In genomic region chr4:123227707-123228106, GRCm38 (mm10) we compare ENCODE assay signal across 10 mouse cellular contexts. TPM values are rescaled to one million over a fixed set of nuclear protein-coding genes. Genes with fewer than 3 reads are reported as not detected.
DNase-seq lines count a peak whose midpoint lies in the region; ATAC-seq and TF ChIP-seq lines count a peak whose summit lies in the region.
"Had no signal": no experiment of that assay in that cellular context is flagged by ENCODE, and none has a peak within 500 bp of the region (broad histone marks: within the 10 kb centered on the region; RNA-seq: fewer than 3 reads in every experiment).

No protein-coding gene starts in this region.

- H3K9ac ChIP-seq in kidney, embryonic 14.5 days (ENCODE audit: low read depth, low read length): no peak overlapping the region
- H3K9ac ChIP-seq in embryonic facial prominence, embryonic 12.5 days: peak overlapping the region; percentile 24; the same call in 1 of the 2 replicates
- peak overlapping the region; percentile 2; the same call in 1 of the 2 replicates for H3K9ac ChIP-seq in heart, embryonic 11.5 days (ENCODE audit: low read depth, low read length)
- H3K9ac ChIP-seq: hindbrain, embryonic 15.5 days; midbrain, embryonic 12.5 days had no signal

- no peak overlapping the region for H3K4me2 ChIP-seq in kidney, embryonic 14.5 days (replicated peaks; ENCODE audit: low read depth, low read length)
- no peak overlapping the region for H3K4me2 ChIP-seq in embryonic facial prominence, embryonic 12.5 days (replicated peaks)
- no peak overlapping the region for H3K4me2 ChIP-seq in heart, embryonic 11.5 days
- H3K4me2 ChIP-seq: hindbrain, embryonic 15.5 days; midbrain, embryonic 12.5 days had no signal

- peak; percentile 11; the same call in 1 of the 2 replicates for ATAC-seq in kidney, embryonic 14.5 days (ENCODE audit: low FRiP score, low TSS enrichment)
- no peak for ATAC-seq in embryonic facial prominence, embryonic 12.5 days (ENCODE audit: insufficient number of reproducible peaks, insufficient read depth, low FRiP score, low TSS enrichment)
- no peak; the same call in 1 of the 2 replicates for ATAC-seq in heart, embryonic 11.5 days (replicated peaks; ENCODE audit: insufficient number of reproducible peaks, low FRiP score, low TSS enrichment)

- 0 out of 2 replicates have a peak, but pooled peaks cover 3% of the 10 kb centered on the region for H3K9me3 ChIP-seq in kidney, embryonic 14.5 days (ENCODE audit: control insufficient read depth, low read length)
- H3K9me3 ChIP-seq in embryonic facial prominence, embryonic 12.5 days: no peaks in the 10 kb centered on the region
- no peaks in the 10 kb centered on the region for H3K9me3 ChIP-seq in heart, embryonic 11.5 days (replicated peaks; ENCODE audit: control insufficient read depth, low read length)
- H3K9me3 ChIP-seq: hindbrain, embryonic 15.5 days; midbrain, embryonic 12.5 days had no signal

- TF ChIP-seq POLR2A in kidney, adult 2 months (IDR thresholded peaks at IDR 0.05; ENCODE audit: low read depth, low read length): no peak

- no peaks in the 10 kb centered on the region for H3K27me3 ChIP-seq in kidney, embryonic 14.5 days (ENCODE audit: control insufficient read depth, insufficient read depth, low read length)
- H3K27me3 ChIP-seq in kidney, adult 2 months (replicated peaks; ENCODE audit: control insufficient read depth, insufficient read depth, low read length): no peaks in the 10 kb centered on the region
- H3K27me3 ChIP-seq in embryonic facial prominence, embryonic 12.5 days: peaks cover 7% of the 10 kb centered on the region; the same call in 1 of the 2 replicates
- H3K27me3 ChIP-seq in heart, embryonic 11.5 days (ENCODE audit: control insufficient read depth, insufficient read depth, low read length): peaks cover 4% of the 10 kb centered on the region; the same call in 1 of the 2 replicates

- TF ChIP-seq CTCF in kidney, adult 2 months (conservative IDR thresholded peaks at IDR 0.05; ENCODE audit: insufficient read depth, insufficient read length, low read depth, low read length): no peak

- H3K4me1 ChIP-seq in kidney, embryonic 14.5 days (ENCODE audit: control insufficient read depth, insufficient read depth, low read length): peaks cover 45% of the 10 kb centered on the region
- 0 out of 2 replicates have a peak, but pooled peaks cover 3% of the 10 kb centered on the region for H3K4me1 ChIP-seq in kidney, adult 2 months (ENCODE audit: control insufficient read depth, insufficient read depth, low read length)
- H3K4me1 ChIP-seq in embryonic facial prominence, embryonic 12.5 days: peaks cover 10% of the 10 kb centered on the region
- H3K4me1 ChIP-seq in heart, embryonic 11.5 days (ENCODE audit: control insufficient read depth, insufficient read depth, low read length): peaks cover 39% of the 10 kb centered on the region
- H3K4me1 ChIP-seq: hindbrain, embryonic 15.5 days; midbrain, embryonic 12.5 days had no signal

- no peaks in the 10 kb centered on the region for H3K36me3 ChIP-seq in kidney, embryonic 14.5 days (ENCODE audit: control insufficient read depth, insufficient read depth, low read length)
- H3K36me3 ChIP-seq in kidney, adult 2 months (ENCODE audit: control insufficient read depth, insufficient read depth, low read length): no peaks in the 10 kb centered on the region
- H3K36me3 ChIP-seq in embryonic facial prominence, embryonic 12.5 days: no peaks in the 10 kb centered on the region
- no peaks in the 10 kb centered on the region for H3K36me3 ChIP-seq in heart, embryonic 11.5 days (ENCODE audit: control insufficient read depth, insufficient read depth, low read length)
- H3K36me3 ChIP-seq: hindbrain, embryonic 15.5 days; midbrain, embryonic 12.5 days had no signal

- no peak for DNase-seq in kidney, adult 2 months
- peak; percentile 88 for DNase-seq in lung, postnatal 10 days
- DNase-seq in adrenal gland, postnatal 36 days: no peak
- no peak for DNase-seq in ovary, postnatal 10 days (ENCODE audit: low spot score)
- no peak for DNase-seq in ovary, postnatal 14 days (ENCODE audit: low spot score)

- 36% methylated on average over 4 of the region's 4 CpGs for WGBS in kidney, embryonic 14.5 days
- 77% methylated on average over 4 of the region's 4 CpGs for WGBS in kidney, adult 2 months
- WGBS in embryonic facial prominence, embryonic 12.5 days: 24% methylated on average over 4 of the region's 4 CpGs
- WGBS in heart, embryonic 11.5 days (ENCODE audit: insufficient replicate concordance): 9% methylated on average over 4 of the region's 4 CpGs

- peak overlapping the region; percentile 59 for H3K27ac ChIP-seq in kidney, embryonic 14.5 days (ENCODE audit: low read depth, low read length)
- H3K27ac ChIP-seq in kidney, adult 2 months (ENCODE audit: insufficient read depth, low read depth, low read length): no peak overlapping the region
- peak overlapping the region; percentile 11; the same call in 1 of the 2 replicates for H3K27ac ChIP-seq in embryonic facial prominence, embryonic 12.5 days
- H3K27ac ChIP-seq in heart, embryonic 11.5 days (ENCODE audit: low read depth, low read length): peak overlapping the region; percentile 57
- H3K27ac ChIP-seq: hindbrain, embryonic 15.5 days; midbrain, embryonic 12.5 days had no signal

- no peak overlapping the region for H3K4me3 ChIP-seq in kidney, embryonic 14.5 days (ENCODE audit: low read length)
- H3K4me3 ChIP-seq in kidney, adult 2 months (ENCODE audit: insufficient read depth, low read depth, low read length): no peak overlapping the region
- H3K4me3 ChIP-seq in embryonic facial prominence, embryonic 12.5 days: no peak overlapping the region
- H3K4me3 ChIP-seq in heart, embryonic 11.5 days (ENCODE audit: low read depth, low read length): no peak overlapping the region
- H3K4me3 ChIP-seq: hindbrain, embryonic 15.5 days; midbrain, embryonic 12.5 days had no signal

RNA-seq across cellular contexts. Expression of gene Heyl, which starts 5.6 kb away (rescaled TPM):
- polyA plus RNA-seq in kidney, embryonic 14.5 days (2014; fragmentation: Nextera tagmentation; extraction: Ambion mirVana): 25.1 and 50.2 TPM in 2 replicates
- 3.5 and 4.1 TPM in 2 replicates for polyA plus RNA-seq in kidney, adult 2 months (2012; rRNA removed)
- polyA plus RNA-seq in embryonic facial prominence, embryonic 12.5 days (2016; fragmentation: Nextera tagmentation; extraction: Ambion mirVana): 7.2 and 7.9 TPM in 2 replicates
- 6.2 and 6.7 TPM in 2 replicates for polyA plus RNA-seq in heart, embryonic 11.5 days (2014; fragmentation: Nextera tagmentation; extraction: Ambion mirVana)
- 1 to 10 TPM; 6.2 to 8.6 TPM for total RNA-seq in adrenal gland, postnatal 36 days (2021)

RNA-seq across cellular contexts. Expression of gene Nt5c1a, which starts 26.4 kb away (rescaled TPM):
- 0.16 TPM in 1 of 2 replicates, not detected in the other for polyA plus RNA-seq in kidney, embryonic 14.5 days (2014; fragmentation: Nextera tagmentation; extraction: Ambion mirVana)
- polyA plus RNA-seq in kidney, adult 2 months (2012; rRNA removed): 0.91 and 0.94 TPM in 2 replicates
- polyA plus RNA-seq in embryonic facial prominence, embryonic 12.5 days (2016; fragmentation: Nextera tagmentation; extraction: Ambion mirVana): not detected in 2 replicates
- polyA plus RNA-seq in heart, embryonic 11.5 days (2014; fragmentation: Nextera tagmentation; extraction: Ambion mirVana): 0.37 and 0.39 TPM in 2 replicates
- 10 to 100 TPM; 44.9 to 55.3 TPM for total RNA-seq in adrenal gland, postnatal 36 days (2021)
- polyA plus RNA-seq: midbrain, embryonic 12.5 days had no signal

RNA-seq across cellular contexts. Expression of gene Pabpc4, which starts 34.4 kb away (rescaled TPM):
- 63.9 and 82.6 TPM in 2 replicates for polyA plus RNA-seq in kidney, embryonic 14.5 days (2014; fragmentation: Nextera tagmentation; extraction: Ambion mirVana)
- 57.8 and 67.1 TPM in 2 replicates for polyA plus RNA-seq in kidney, adult 2 months (2012; rRNA removed)
- polyA plus RNA-seq in embryonic facial prominence, embryonic 12.5 days (2016; fragmentation: Nextera tagmentation; extraction: Ambion mirVana): 39.8 and 44.1 TPM in 2 replicates
- 64.9 and 83.5 TPM in 2 replicates for polyA plus RNA-seq in heart, embryonic 11.5 days (2014; fragmentation: Nextera tagmentation; extraction: Ambion mirVana)
- 100 to 1,000 TPM in 1 of 2 experiments, 10 to 100 TPM in 1; 98.0 to 113 TPM for total RNA-seq in adrenal gland, postnatal 36 days (2021)

RNA-seq across cellular contexts. Expression of gene Hpcal4, which starts 44.7 kb away (rescaled TPM):
- 0.83 and 1.0 TPM in 2 replicates for polyA plus RNA-seq in kidney, embryonic 14.5 days (2014; fragmentation: Nextera tagmentation; extraction: Ambion mirVana)
- polyA plus RNA-seq in kidney, adult 2 months (2012; rRNA removed): 0.75 and 0.83 TPM in 2 replicates
- polyA plus RNA-seq in embryonic facial prominence, embryonic 12.5 days (2016; fragmentation: Nextera tagmentation; extraction: Ambion mirVana): 0.55 and 0.75 TPM in 2 replicates
- polyA plus RNA-seq in heart, embryonic 11.5 days (2014; fragmentation: Nextera tagmentation; extraction: Ambion mirVana): 1.9 and 2.4 TPM in 2 replicates
- total RNA-seq in adrenal gland, postnatal 36 days (2021): 1 to 10 TPM; 4.0 to 4.2 TPM
